Mouse (Mus musculus) forebrain, postnatal 0 days (tissue): ENCODE measurements around the gene Emp1. TPM values are rescaled to one million over a fixed set of nuclear protein-coding genes. Genes with fewer than 3 reads are reported as not detected.
A peak's percentile ranks its signal among the peaks of the same experiment; 100 is the strongest.

Experiments
- ATAC-seq: fragments of 200-750 bp; cut with Nextera tagmentation; 2 replicates; pipeline ENCODE4 v1.8.0; 2017; ENCODE audit warnings: mild to moderate bottlenecking, moderate library complexity
- DNase-seq: peaks from one replicate; pipeline ENCODE4 v3.0.0-alpha.2; 2015
- H3K27ac ChIP-seq: fragments of 300-500 bp; sonication (generic); 2 replicates; pipeline ENCODE4 v1.5.1; 2014; ENCODE audit warnings: low read depth, mild to moderate bottlenecking, antibody characterized with exemption, low read length, moderate library complexity, mixed read lengths
- H3K27me3 ChIP-seq: fragments of 300-500 bp; sonication (generic); 2 replicates; pipeline ENCODE4 v1.6.1; 2014; ENCODE audit warnings: mild to moderate bottlenecking, low read length, mixed read lengths; ENCODE audit not compliant: insufficient read depth
- H3K36me3 ChIP-seq: fragments of 300-500 bp; sonication (generic); 2 replicates; pipeline ENCODE4 v1.6.1; 2014; ENCODE audit warnings: mild to moderate bottlenecking, moderate library complexity; ENCODE audit not compliant: insufficient read depth
- H3K4me1 ChIP-seq: fragments of 300-500 bp; sonication (generic); 2 replicates; pipeline ENCODE4 v1.6.1; 2014; ENCODE audit warnings: antibody characterized with exemption; ENCODE audit not compliant: insufficient read depth
- H3K4me2 ChIP-seq: fragments of 300-500 bp; sonication (generic); 2 replicates; pipeline ENCODE4 v1.6.1; 2014; ENCODE audit warnings: low read depth, mild to moderate bottlenecking, moderate library complexity
- H3K4me3 ChIP-seq: fragments of 300-500 bp; sonication (generic); 2 replicates; pipeline ENCODE4 v1.5.1; 2014; ENCODE audit warnings: low read depth, low read length, mixed read lengths
- H3K9ac ChIP-seq: fragments of 300-500 bp; sonication (generic); 2 replicates; pipeline ENCODE4 v1.6.1; 2014; ENCODE audit warnings: mild to moderate bottlenecking
- H3K9me3 ChIP-seq: fragments of 300-500 bp; sonication (generic); 2 replicates; pipeline ENCODE4 v1.6.1; 2016; ENCODE audit warnings: low read length
- CTCF ChIP-seq: sonication (generic); IDR thresholded peaks from 2 replicates; pipeline ENCODE4 v1.5.1; 2016; ENCODE audit warnings: antibody characterized with exemption, control low read depth, low read depth
- WGBS: fragments of 180-500 bp; shearing (Covaris S2); extraction: QIAGEN DNeasy Blood & Tissue Kit; methylation state at CpG from one replicate; pipeline ENCODE4 v1.1.7; 2014; 5-methylcytosine and 5-hydroxymethylcytosine counted together
- polyA plus RNA-seq: library from polyadenylated mRNA; unstranded; fragments of >200 nt; fragmentation: Nextera tagmentation; extraction: Ambion mirVana; gene quantifications from 2 replicates; pipeline ENCODE4 v1.2.1, GENCODE M21; 2015
- total RNA-seq: library from RNA; depleted of rRNA; stranded (reverse); fragments of >200 nt; gene quantifications from 2 replicates; pipeline ENCODE4 v1.2.3, GENCODE M21; 2014

Gene Emp1
- total and polyA plus RNA-seq, 2 experiments from 2014 or later = 4.3 to 37.0 TPM

- 74% methylated on average over 4 of the region's 4 CpGs for WGBS
- DNase-seq (no peak), ATAC-seq (no peak)
- Histone ChIP-seq H3K4me3 (no peak overlapping the region), H3K4me2 (no peak overlapping the region), H3K9ac (no peak overlapping the region), H3K4me1 (no peaks in the 10 kb centered on the region), H3K9me3 (no peaks in the 10 kb centered on the region), H3K27me3 (no peaks in the 10 kb centered on the region), H3K36me3 (no peaks in the 10 kb centered on the region), H3K27ac (no peak overlapping the region)
- no peak for TF ChIP-seq CTCF
These were observed 45.0 kb downstream of the Emp1 start for GRCm38 (mm10) chr6:135407323-135407722.

GRCm38 (mm10) chr6:135411712-135412319 lies 49.5 kb downstream of the Emp1 start:
- WGBS = 86% methylated on average over 10 of the region's 10 CpGs
- TF ChIP-seq CTCF = no peak
- H3K9ac ChIP-seq = no peak overlapping the region
- no peaks in the 10 kb centered on the region for H3K27me3 ChIP-seq
- no peaks in the 10 kb centered on the region for H3K4me1 ChIP-seq
- no peaks in the 10 kb centered on the region for H3K36me3 ChIP-seq
- H3K4me2 ChIP-seq = no peak overlapping the region
- no peak overlapping the region for H3K4me3 ChIP-seq
- no peaks in the 10 kb centered on the region for H3K9me3 ChIP-seq
- ATAC-seq (no peak), DNase-seq (no peak)
- no peak overlapping the region for H3K27ac ChIP-seq

- Histone ChIP-seq H3K4me1 (no peaks in the 10 kb centered on the region), H3K4me3 (no peak overlapping the region), H3K27me3 (no peaks in the 10 kb centered on the region), H3K9me3 (no peaks in the 10 kb centered on the region), H3K4me2 (no peak overlapping the region), H3K27ac (no peak overlapping the region), H3K36me3 (no peaks in the 10 kb centered on the region), H3K9ac (no peak overlapping the region)
- WGBS = 81% methylated on average over 6 of the region's 6 CpGs
- ATAC-seq (no peak), DNase-seq (no peak)
- no peak for TF ChIP-seq CTCF
These were observed 50.3 kb downstream of the Emp1 start for GRCm38 (mm10) chr6:135412649-135413048.

GRCm38 (mm10) chr6:135417459-135417858 lies 55.1 kb downstream of the Emp1 start:
- WGBS = 26% methylated on average over 5 of the region's 5 CpGs
- Histone ChIP-seq H3K4me1 (no peaks in the 10 kb centered on the region), H3K4me2 (no peak overlapping the region), H3K4me3 (no peak overlapping the region), H3K9me3 (no peaks in the 10 kb centered on the region), H3K27me3 (no peaks in the 10 kb centered on the region), H3K27ac (no peak overlapping the region), H3K9ac (no peak overlapping the region), H3K36me3 (no peaks in the 10 kb centered on the region)
- DNase-seq (peak; percentile 63), ATAC-seq (0 out of 2 replicates have a peak, but pooled peaks have one; percentile 43)
- peak; percentile 90 for TF ChIP-seq CTCF

- ATAC-seq (no peak), DNase-seq (no peak)
- H3K9me3 ChIP-seq = 0 out of 2 replicates have a peak, but pooled peaks cover 7% of the 10 kb centered on the region
- no peaks in the 10 kb centered on the region for H3K27me3 ChIP-seq
- H3K27ac ChIP-seq = no peak overlapping the region
- H3K36me3 ChIP-seq = no peaks in the 10 kb centered on the region
- no peak overlapping the region for H3K4me2 ChIP-seq
- no peak overlapping the region for H3K9ac ChIP-seq
- no peaks in the 10 kb centered on the region for H3K4me1 ChIP-seq
- no peak overlapping the region for H3K4me3 ChIP-seq
- no peak for TF ChIP-seq CTCF
- WGBS = 88% methylated on average over 8 of the region's 8 CpGs
These were observed 56.0 kb downstream of the Emp1 start for GRCm38 (mm10) chr6:135418223-135418824.

- H3K27me3 ChIP-seq = no peaks in the 10 kb centered on the region
- no peak overlapping the region for H3K4me2 ChIP-seq
- 0 out of 2 replicates have a peak, but pooled peaks cover under 1% of the 10 kb centered on the region for H3K9me3 ChIP-seq
- no peak for DNase-seq
- no peak overlapping the region for H3K9ac ChIP-seq
- no peak for TF ChIP-seq CTCF
- no peak overlapping the region for H3K27ac ChIP-seq
- no peaks in the 10 kb centered on the region for H3K36me3 ChIP-seq
- no peak overlapping the region for H3K4me3 ChIP-seq
- no peak for ATAC-seq
- 85% methylated on average over 2 of the region's 2 CpGs for WGBS
- H3K4me1 ChIP-seq = no peaks in the 10 kb centered on the region
These were observed 65.9 kb downstream of the Emp1 start for GRCm38 (mm10) chr6:135428246-135428645.

- no peaks in the 10 kb centered on the region for H3K4me1 ChIP-seq
- H3K27ac ChIP-seq = no peak overlapping the region
- H3K36me3 ChIP-seq = no peaks in the 10 kb centered on the region
- no peak overlapping the region for H3K4me2 ChIP-seq
- no peaks in the 10 kb centered on the region for H3K27me3 ChIP-seq
- DNase-seq (no peak), ATAC-seq (no peak)
- H3K4me3 ChIP-seq = no peak overlapping the region
- no peak for TF ChIP-seq CTCF
- WGBS = 40% methylated on average over 8 of the region's 8 CpGs
- no peaks in the 10 kb centered on the region for H3K9me3 ChIP-seq
- H3K9ac ChIP-seq = no peak overlapping the region
These were observed 67.0 kb downstream of the Emp1 start for GRCm38 (mm10) chr6:135429268-135429909.
